Mouse (Mus musculus) adipose tissue, adult 10 weeks (tissue): ENCODE results near the gene Mrpl40. TPM values are rescaled to one million over a fixed set of nuclear protein-coding genes. Genes with fewer than 3 reads are reported as not detected.

ENCODE experiments used
- polyA plus RNA-seq: library from polyadenylated mRNA; stranded (reverse); fragments of 350-450 nt; fragmentation: Illumina TruSeq; extraction: RNeasy Lipid Tissue Mini Kit (QIAGEN cat#74804); gene quantifications from one replicate; pipeline ENCODE4 v1.2.3, GENCODE M21; 2014; ENCODE audit warnings: low read depth, low replicate concordance

Gene Mrpl40
- polyA plus RNA-seq = 41.3 TPM

DNA sequence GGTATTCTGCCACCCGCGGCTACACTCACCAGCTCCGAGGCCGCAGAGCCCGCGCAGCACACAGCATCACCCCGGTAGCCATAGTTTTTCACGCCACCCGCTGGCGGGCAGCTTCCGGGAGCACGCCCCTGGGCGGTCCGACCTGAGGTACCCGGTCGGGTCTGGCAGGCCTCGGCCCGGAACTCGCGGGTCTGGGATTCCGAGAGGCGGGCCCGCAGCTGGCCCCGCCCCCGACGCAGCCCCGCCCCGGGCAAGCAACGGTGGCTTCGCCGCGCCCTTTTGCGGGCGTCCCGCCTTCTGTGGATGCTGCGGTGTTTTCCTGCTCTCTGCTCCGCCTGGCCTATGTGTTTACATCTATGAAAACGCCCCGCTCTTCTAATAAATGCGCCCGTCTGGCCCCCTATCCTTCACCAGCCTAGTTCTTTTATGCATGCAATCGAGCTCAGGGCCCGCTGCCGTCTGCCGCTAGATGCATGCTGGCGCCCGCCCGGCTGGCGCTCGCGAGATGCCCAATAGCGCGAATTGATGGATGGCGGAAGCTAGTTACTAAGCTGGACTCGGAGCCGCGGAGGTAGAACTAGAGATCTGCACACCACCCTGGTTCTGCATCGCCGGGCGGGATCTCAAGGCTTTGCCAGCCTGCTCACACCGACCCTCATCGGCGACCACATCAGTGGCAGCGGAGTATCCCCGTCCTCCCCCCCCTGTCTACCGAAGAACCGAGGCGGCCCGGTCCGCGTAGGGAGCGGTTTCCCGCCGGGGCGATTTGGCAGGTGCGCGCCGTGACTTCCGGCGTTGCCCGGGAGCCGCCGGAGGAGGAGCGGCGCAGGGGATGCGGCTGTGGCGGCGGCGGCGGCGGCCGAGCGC lies at the start of gene Mrpl40, which contains the start of gene Hira:
Gene Mrpl40 (minus strand): TSS at position 421 of the 867 bp plus-strand sequence.
Gene Hira (plus strand): TSS at position 596 of the 867 bp plus-strand sequence.

DNA sequence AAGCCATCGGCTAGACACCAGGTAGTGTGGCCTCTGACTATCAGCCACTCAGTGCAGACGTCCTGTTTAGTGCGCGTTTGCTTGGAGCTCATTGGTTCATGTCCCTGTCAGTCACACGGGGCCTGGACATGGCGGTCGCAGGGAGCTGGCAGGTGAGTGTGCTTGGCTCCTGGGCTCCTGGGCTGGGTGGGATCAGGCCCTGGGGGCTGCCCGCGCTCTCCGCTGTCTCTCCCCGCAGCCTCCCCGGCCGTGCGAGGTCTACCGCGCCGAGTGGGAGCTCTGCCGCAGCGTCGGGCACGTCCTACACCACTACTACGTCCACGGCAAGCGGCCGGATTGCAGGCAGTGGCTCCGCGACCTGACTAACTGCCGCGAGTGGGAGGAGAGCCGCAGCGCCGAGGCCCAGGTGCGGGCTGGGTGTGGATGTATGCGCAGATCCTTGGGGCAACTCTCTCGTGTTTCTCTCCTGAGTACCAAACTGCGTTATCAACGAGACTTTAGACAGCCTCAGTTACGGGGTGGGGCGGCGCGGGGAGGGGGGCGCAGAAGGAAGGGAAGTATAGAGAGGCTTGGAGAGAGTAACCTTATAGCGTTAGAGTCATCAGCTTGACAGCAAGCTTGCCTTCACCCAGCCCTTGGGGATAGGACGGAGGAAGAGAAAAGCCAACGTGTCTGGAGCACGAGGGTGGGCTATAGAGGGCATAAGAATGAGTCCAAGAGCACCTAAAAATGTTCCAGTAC lies 40.0 kb downstream of the Mrpl40 start, which contains the start of the genes 2510002D24Rik and Gm28539:
Gene 2510002D24Rik (plus strand): TSS at position 111 of the 741 bp plus-strand sequence.
Gene Gm28539 (plus strand): TSS at position 117 of the 741 bp plus-strand sequence.

Other genes with a start within 250 kb of the Mrpl40 start
- 12.1 TPM for gene Sept5, start 246.9 kb downstream of the Mrpl40 start, polyA plus RNA-seq
- gene Cldn5, start 100.0 kb downstream of the Mrpl40 start, polyA plus RNA-seq = 57.1 TPM
- gene Ufd1, start 65.1 kb downstream of the Mrpl40 start, polyA plus RNA-seq = 67.3 TPM
- gene Cdc45, start 64.9 kb downstream of the Mrpl40 start, polyA plus RNA-seq = 5.4 TPM
- gene 2510002D24Rik, start 40.3 kb downstream of the Mrpl40 start, polyA plus RNA-seq = 29.8 TPM
- 1.3 TPM for gene Gm28539, start 40.3 kb downstream of the Mrpl40 start, polyA plus RNA-seq
- 32.9 TPM for gene Hira, start 175 bp upstream of the Mrpl40 start, polyA plus RNA-seq